Mouse (Mus musculus): Measurements from ENCODE around the gene Ift46. TPM values are rescaled to one million over a fixed set of nuclear protein-coding genes. Genes with fewer than 3 reads are reported as not detected.
A peak's percentile ranks its signal among the peaks of the same experiment; 100 is the strongest.

The Ift46 gene
- total and polyA plus RNA-seq, 3 experiments: 22.7 to 28.3 (median 27.8) TPM

DNA sequence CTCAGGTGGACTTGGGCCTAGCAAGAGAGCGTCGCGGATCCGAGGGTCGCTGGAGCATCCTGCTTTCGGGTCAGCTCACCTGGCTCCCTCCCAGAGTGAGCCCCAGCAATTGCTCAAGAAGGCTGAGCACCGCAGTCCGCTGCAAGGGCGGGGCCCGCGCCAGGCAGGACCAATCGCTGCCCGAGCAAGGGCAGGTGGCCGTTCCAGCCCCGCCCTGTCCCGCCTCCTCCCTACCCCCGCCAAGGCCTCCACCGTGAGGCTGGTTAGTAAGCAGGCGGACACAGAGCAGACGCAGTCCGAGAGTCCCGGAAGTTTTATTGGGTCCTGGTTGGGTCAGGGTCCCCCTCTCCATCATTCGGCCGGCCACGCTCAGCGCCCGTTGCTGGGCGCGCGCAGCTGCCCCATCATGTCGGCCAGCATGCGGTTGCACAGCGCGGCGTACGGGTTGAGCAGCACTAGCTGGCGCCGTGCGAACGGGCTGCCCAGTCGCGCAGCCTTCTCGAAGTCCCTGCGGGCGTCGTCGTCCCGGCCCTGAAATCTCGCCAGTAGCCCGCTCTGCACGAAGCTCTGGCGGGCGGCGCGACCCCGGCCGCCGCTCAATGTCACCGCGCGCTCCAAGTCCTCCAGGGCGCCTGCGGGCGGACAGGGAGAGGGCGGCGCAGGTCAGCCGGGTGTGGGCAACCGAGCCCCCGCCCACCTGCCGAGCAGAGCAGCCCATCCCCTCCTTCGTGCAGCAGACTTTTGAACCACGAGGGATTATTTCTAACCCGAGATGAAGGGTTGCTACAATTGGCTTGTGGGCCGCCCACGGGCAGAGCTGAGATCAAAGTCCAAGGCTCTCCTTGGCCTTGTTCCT lies 31.6 kb downstream of the Ift46 start, which contains the start of gene Tmem25:
Gene Tmem25, minus strand, starts transcription at position 206 of the 856 bp plus-strand sequence.
- H3K27ac ChIP-seq: peak within 1 kb of the TSS; percentile 77

DNA sequence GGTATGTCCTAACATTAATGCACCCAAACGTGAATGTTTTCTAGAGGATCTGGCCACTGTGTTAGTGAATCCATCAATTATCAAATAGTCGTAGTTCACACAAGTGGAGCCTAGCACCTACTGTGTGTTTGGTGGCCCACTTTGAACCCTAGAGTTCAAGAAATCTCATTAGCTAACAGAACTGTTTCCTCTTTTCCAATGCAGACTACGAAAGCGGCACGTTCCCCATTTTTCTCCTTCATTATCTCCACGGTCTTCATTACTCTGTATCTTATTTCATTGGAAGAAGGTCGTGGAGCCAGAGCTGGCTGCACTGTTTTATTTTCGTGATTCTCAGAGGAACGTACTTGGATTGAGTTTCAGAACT lies 32.2 kb downstream of the Ift46 start:
- Histone ChIP-seq H3K79me2 (replicated peaks; ENCODE audit: control insufficient read depth, insufficient read depth, low read length) (no peaks in the 10 kb centered on the region), H3K27me3 (ENCODE audit: control insufficient read depth, insufficient read depth, low read length) (no peaks in the 10 kb centered on the region), H3K27ac (no peak overlapping the region; the same call in 1 of the 2 replicates), H3K9ac (ENCODE audit: low read depth, low read length) (no peak overlapping the region), H3K4me1 (ENCODE audit: control insufficient read depth, insufficient read depth, low read length) (no peaks in the 10 kb centered on the region), H3K36me3 (ENCODE audit: control insufficient read depth, insufficient read depth, low read length) (no peaks in the 10 kb centered on the region), H3K4me3 (peak overlapping the region; percentile 58)
- no peak for DNase-seq
- intact Hi-C loops (cut with DNase I): no loop called here
- TF ChIP-seq EP300 (IDR thresholded peaks at IDR 0.05; ENCODE audit: insufficient read depth, low read depth, low read length) (no peak), POLR2A (IDR thresholded peaks at IDR 0.05; ENCODE audit: insufficient read depth, low read depth, low read length) (no peak), CTCF (IDR thresholded peaks at IDR 0.05) (no peak)
- 43% methylated on average over 9 of the region's 9 CpGs for WGBS

More for the DNA sequence above, 31.6 kb downstream of the Ift46 start, which contains the start of gene Tmem25:
- Histone ChIP-seq H3K9ac (ENCODE audit: low read depth, low read length) (peak within 1 kb of the TSS; percentile 78), H3K79me2 (replicated peaks; ENCODE audit: control insufficient read depth, insufficient read depth, low read length) (no peaks in the 10 kb centered on the region), H3K4me3 (peak within 1 kb of the TSS; percentile 58), H3K27me3 (ENCODE audit: control insufficient read depth, insufficient read depth, low read length) (no peaks in the 10 kb centered on the region), H3K36me3 (ENCODE audit: control insufficient read depth, insufficient read depth, low read length) (no peaks in the 10 kb centered on the region), H3K4me1 (ENCODE audit: control insufficient read depth, insufficient read depth, low read length) (no peaks in the 10 kb centered on the region)
- TF ChIP-seq EP300 (IDR thresholded peaks at IDR 0.05; ENCODE audit: insufficient read depth, low read depth, low read length) (no peak), POLR2A (IDR thresholded peaks at IDR 0.05; ENCODE audit: insufficient read depth, low read depth, low read length) (peak; percentile 62)
- WGBS: under 1% methylated on average over 75 of the region's 75 CpGs
- DNase-seq: peak; percentile 86 to 89
- intact Hi-C loops (cut with DNase I): no loop called here

DNA sequence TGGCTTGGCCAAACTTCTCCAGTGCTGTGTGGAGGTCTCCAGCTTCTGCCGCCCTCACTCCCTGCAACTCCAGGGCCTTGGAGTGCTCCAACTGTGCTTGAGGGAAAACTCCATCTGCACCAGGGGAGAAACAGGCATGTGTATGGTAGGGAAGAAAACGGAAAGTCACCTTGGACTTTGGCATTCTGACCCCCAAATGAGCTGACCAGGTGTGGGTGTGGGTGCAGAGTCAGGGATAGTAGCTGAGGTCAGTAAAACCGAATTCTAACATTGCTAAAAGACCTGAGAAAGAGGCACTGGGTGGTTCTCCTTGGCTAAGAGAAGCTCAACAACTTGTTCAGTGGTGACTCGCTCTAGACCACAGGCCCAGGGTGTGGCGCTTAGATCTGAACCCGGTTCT lies 34.0 kb downstream of the Ift46 start:
- 74% methylated on average over 6 of the region's 6 CpGs for WGBS
- Histone ChIP-seq H3K27ac (no peak overlapping the region), H3K4me3 (no peak overlapping the region), H3K27me3 (ENCODE audit: control insufficient read depth, insufficient read depth, low read length) (no peaks in the 10 kb centered on the region), H3K9ac (ENCODE audit: low read depth, low read length) (no peak overlapping the region), H3K4me1 (ENCODE audit: control insufficient read depth, insufficient read depth, low read length) (no peaks in the 10 kb centered on the region), H3K79me2 (replicated peaks; ENCODE audit: control insufficient read depth, insufficient read depth, low read length) (no peaks in the 10 kb centered on the region), H3K36me3 (ENCODE audit: control insufficient read depth, insufficient read depth, low read length) (no peaks in the 10 kb centered on the region)
- DNase-seq: no peak
- TF ChIP-seq POLR2A (IDR thresholded peaks at IDR 0.05; ENCODE audit: insufficient read depth, low read depth, low read length) (no peak), EP300 (IDR thresholded peaks at IDR 0.05; ENCODE audit: insufficient read depth, low read depth, low read length) (no peak), CTCF (IDR thresholded peaks at IDR 0.05) (no peak)
- intact Hi-C loops (cut with DNase I): no loop called here

DNA sequence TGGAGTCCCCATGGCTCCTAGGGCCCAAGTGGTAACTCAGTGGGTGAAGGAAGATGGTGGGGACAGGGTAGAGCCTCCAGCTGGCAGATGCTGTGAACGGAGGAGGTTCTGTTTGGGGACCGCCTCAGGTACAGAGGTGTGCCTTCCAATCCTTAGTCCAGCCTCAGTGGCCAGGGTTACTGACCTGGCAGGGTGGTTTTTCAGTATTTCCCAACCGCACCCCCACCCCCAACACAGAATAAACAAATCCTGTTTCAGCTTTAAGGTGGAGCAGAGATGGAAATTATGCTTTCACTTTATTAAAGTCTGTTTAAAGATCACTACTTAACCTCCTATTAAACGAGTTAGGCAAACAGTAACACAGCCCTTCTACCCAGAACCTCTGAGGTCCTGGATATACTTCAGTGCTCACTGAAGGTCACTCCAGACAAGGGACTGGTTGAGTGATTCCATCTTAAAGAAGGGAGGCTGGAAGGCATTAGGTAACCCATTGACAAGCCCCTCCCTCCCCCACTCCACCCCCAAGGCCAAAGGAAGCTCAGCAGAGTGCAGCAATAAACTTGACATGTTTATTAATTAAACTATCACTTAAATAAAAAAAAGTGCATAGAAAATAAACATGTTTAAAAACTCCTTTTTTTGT lies 35.2 kb downstream of the Ift46 start, which contains the start of gene Ttc36:
Gene Ttc36, minus strand, starts transcription at position 265 of the 643 bp plus-strand sequence.
- H3K4me3 ChIP-seq: no peak within 1 kb of the TSS
- no peak for TF ChIP-seq POLR2A (IDR thresholded peaks at IDR 0.05; ENCODE audit: insufficient read depth, low read depth, low read length)
- TF ChIP-seq CTCF (IDR thresholded peaks at IDR 0.05): no peak
- no peak for TF ChIP-seq EP300 (IDR thresholded peaks at IDR 0.05; ENCODE audit: insufficient read depth, low read depth, low read length)
- H3K4me1 ChIP-seq (ENCODE audit: control insufficient read depth, insufficient read depth, low read length): no peaks in the 10 kb centered on the region
- H3K9ac ChIP-seq (ENCODE audit: low read depth, low read length): no peak within 1 kb of the TSS
- 80% methylated on average over 4 of the region's 4 CpGs for WGBS
- H3K36me3 ChIP-seq (ENCODE audit: control insufficient read depth, insufficient read depth, low read length): no peaks in the 10 kb centered on the region
- no peak for DNase-seq
- H3K79me2 ChIP-seq (replicated peaks; ENCODE audit: control insufficient read depth, insufficient read depth, low read length): no peaks in the 10 kb centered on the region
- intact Hi-C loops (cut with DNase I): no loop called here
- H3K27ac ChIP-seq: no peak within 1 kb of the TSS
- no peaks in the 10 kb centered on the region for H3K27me3 ChIP-seq (ENCODE audit: control insufficient read depth, insufficient read depth, low read length)

DNA sequence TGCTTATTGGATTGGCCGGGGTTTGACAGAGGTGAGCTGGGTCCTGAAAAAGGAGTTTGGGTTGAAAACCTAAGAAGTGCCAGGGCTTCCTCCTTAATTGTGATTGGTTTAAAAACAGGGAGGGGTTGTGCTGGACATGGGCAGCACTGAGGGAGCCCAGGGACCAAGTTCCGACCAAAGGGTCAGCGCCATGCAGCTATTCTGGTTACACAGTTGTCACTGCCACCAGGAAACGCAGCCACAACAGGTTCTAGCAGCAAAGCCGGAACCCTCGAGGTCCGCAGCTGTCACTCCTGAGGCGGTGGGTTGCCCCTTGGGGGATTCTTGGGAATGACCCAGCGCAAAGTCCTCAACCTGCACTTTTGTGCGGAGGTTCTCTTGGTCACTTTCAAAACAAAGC lies 37.0 kb downstream of the Ift46 start:
- whole genome bisulfite sequencing: 91% methylated on average over 10 of the region's 10 CpGs
- Histone ChIP-seq H3K27ac (no peak overlapping the region), H3K36me3 (ENCODE audit: control insufficient read depth, insufficient read depth, low read length) (no peaks in the 10 kb centered on the region), H3K4me3 (no peak overlapping the region), H3K27me3 (ENCODE audit: control insufficient read depth, insufficient read depth, low read length) (no peaks in the 10 kb centered on the region), H3K4me1 (ENCODE audit: control insufficient read depth, insufficient read depth, low read length) (no peaks in the 10 kb centered on the region), H3K79me2 (replicated peaks; ENCODE audit: control insufficient read depth, insufficient read depth, low read length) (no peaks in the 10 kb centered on the region), H3K9ac (ENCODE audit: low read depth, low read length) (no peak overlapping the region)
- TF ChIP-seq EP300 (IDR thresholded peaks at IDR 0.05; ENCODE audit: insufficient read depth, low read depth, low read length) (no peak), CTCF (IDR thresholded peaks at IDR 0.05) (no peak), POLR2A (IDR thresholded peaks at IDR 0.05; ENCODE audit: insufficient read depth, low read depth, low read length) (no peak)
- intact Hi-C loops (cut with DNase I): no loop called here
- DNase-seq: no peak

DNA sequence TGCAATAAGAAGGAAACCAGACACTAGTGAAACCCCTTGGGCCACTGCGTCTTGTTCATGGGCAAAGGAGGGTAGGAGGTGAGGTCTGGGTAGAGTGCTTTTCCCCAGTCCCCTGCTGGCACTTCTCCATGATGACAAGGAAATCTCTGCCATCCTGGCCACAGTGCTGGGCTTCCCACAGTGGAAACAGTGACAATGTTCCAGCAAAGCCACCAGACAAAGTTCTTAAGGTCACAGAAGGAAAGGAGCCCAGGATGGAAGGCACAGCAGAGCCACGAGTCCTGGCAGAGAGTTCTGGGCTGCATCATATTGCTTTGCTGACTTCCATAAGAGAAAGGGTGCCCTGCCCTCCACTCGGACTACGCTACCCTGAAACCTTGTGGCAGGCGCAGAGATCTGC lies 37.8 kb downstream of the Ift46 start:
- intact Hi-C loops (cut with DNase I): no loop called here
- Histone ChIP-seq H3K27ac (no peak overlapping the region), H3K4me3 (no peak overlapping the region), H3K36me3 (ENCODE audit: control insufficient read depth, insufficient read depth, low read length) (no peaks in the 10 kb centered on the region), H3K79me2 (replicated peaks; ENCODE audit: control insufficient read depth, insufficient read depth, low read length) (no peaks in the 10 kb centered on the region), H3K4me1 (ENCODE audit: control insufficient read depth, insufficient read depth, low read length) (no peaks in the 10 kb centered on the region), H3K27me3 (ENCODE audit: control insufficient read depth, insufficient read depth, low read length) (no peaks in the 10 kb centered on the region), H3K9ac (ENCODE audit: low read depth, low read length) (no peak overlapping the region)
- 84% methylated on average over 5 of the region's 5 CpGs for WGBS
- no peak for TF ChIP-seq CTCF (IDR thresholded peaks at IDR 0.05)
- TF ChIP-seq EP300 (IDR thresholded peaks at IDR 0.05; ENCODE audit: insufficient read depth, low read depth, low read length): no peak
- no peak for TF ChIP-seq POLR2A (IDR thresholded peaks at IDR 0.05; ENCODE audit: insufficient read depth, low read depth, low read length)
- DNase-seq: no peak
